Mouse (Mus musculus) heart, embryonic 15.5 days (tissue): ENCODE measurements around the gene Marc1. TPM values are rescaled to one million over a fixed set of nuclear protein-coding genes. Genes with fewer than 3 reads are reported as not detected.

ENCODE experiments used
- ATAC-seq: fragments of 200-750 bp; cut with Nextera tagmentation; replicated peaks from 2 replicates; pipeline ENCODE4 v1.8.0; 2017; ENCODE audit warnings: low read depth, moderate TSS enrichment; ENCODE audit not compliant: insufficient number of reproducible peaks, insufficient read depth, low FRiP score
- H3K27ac ChIP-seq: fragments of 300-500 bp; sonication (generic); 2 replicates; pipeline ENCODE4 v1.5.1; 2015; ENCODE audit warnings: mild to moderate bottlenecking, inconsistent platforms
- H3K27me3 ChIP-seq: fragments of 300-500 bp; sonication (generic); 2 replicates; pipeline ENCODE4 v1.6.1; 2015; ENCODE audit warnings: inconsistent platforms
- H3K36me3 ChIP-seq: fragments of 300-500 bp; sonication (generic); 2 replicates; pipeline ENCODE4 v1.6.1; 2015; ENCODE audit warnings: mild to moderate bottlenecking, inconsistent platforms
- H3K4me1 ChIP-seq: fragments of 300-500 bp; sonication (generic); replicated peaks from 2 replicates; pipeline ENCODE4 v1.6.1; 2015; ENCODE audit warnings: inconsistent platforms
- H3K4me2 ChIP-seq: fragments of 300-500 bp; sonication (generic); 2 replicates; pipeline ENCODE4 v1.6.1; 2015; ENCODE audit warnings: inconsistent platforms, mild to moderate bottlenecking, moderate library complexity
- H3K4me3 ChIP-seq: fragments of 300-500 bp; sonication (generic); 2 replicates; pipeline ENCODE4 v1.5.1; 2015; ENCODE audit warnings: mild to moderate bottlenecking, inconsistent platforms
- H3K9ac ChIP-seq: fragments of 300-500 bp; sonication (generic); 2 replicates; pipeline ENCODE4 v1.6.1; 2015; ENCODE audit warnings: mild to moderate bottlenecking, inconsistent platforms
- H3K9me3 ChIP-seq: fragments of 300-500 bp; sonication (generic); replicated peaks from 2 replicates; pipeline ENCODE4 v1.6.1; 2016; ENCODE audit warnings: inconsistent platforms
- WGBS: fragments of 180-500 bp; shearing (Covaris S2); methylation state at CpG from one replicate; pipeline ENCODE4 v1.1.7; 2015; ENCODE audit warnings: mixed read lengths; 5-methylcytosine and 5-hydroxymethylcytosine counted together
- polyA plus RNA-seq: library from polyadenylated mRNA; unstranded; fragments of >200 nt; fragmentation: Nextera tagmentation; extraction: Ambion mirVana; gene quantifications from 2 replicates; pipeline ENCODE4 v1.2.1, GENCODE M21; 2015

Marc1 gene
- polyA plus RNA-seq, 1 experiment from 2014 or later, result not detected

- no peak for ATAC-seq
- Histone ChIP-seq H3K36me3 (peaks cover 32% of the 10 kb centered on the region), H3K4me3 (no peak overlapping the region), H3K9ac (no peak overlapping the region), H3K4me2 (no peak overlapping the region), H3K4me1 (no peaks in the 10 kb centered on the region), H3K27me3 (no peaks in the 10 kb centered on the region), H3K27ac (no peak overlapping the region), H3K9me3 (no peaks in the 10 kb centered on the region)
- 81% methylated on average over 6 of the region's 6 CpGs for WGBS
Measured at GRCm38 (mm10) chr1:184817768-184818167, 6.7 kb upstream of the Marc1 start.

GRCm38 (mm10) chr1:184811716-184812250, 670 bp upstream of the Marc1 start:
- Histone ChIP-seq H3K36me3 (peaks cover 8% of the 10 kb centered on the region; the same call in 1 of the 2 replicates), H3K27me3 (peaks cover 34% of the 10 kb centered on the region), H3K4me1 (peaks cover 8% of the 10 kb centered on the region), H3K27ac (no peak overlapping the region), H3K4me3 (no peak overlapping the region), H3K9ac (no peak overlapping the region), H3K9me3 (no peaks in the 10 kb centered on the region), H3K4me2 (no peak overlapping the region)
- ATAC-seq, result no peak
- 71% methylated on average over 8 of the region's 8 CpGs for WGBS

GRCm38 (mm10) chr1:184809578-184810001, 1.5 kb downstream of the Marc1 start:
- Histone ChIP-seq H3K4me3 (no peak overlapping the region), H3K27me3 (peaks cover 34% of the 10 kb centered on the region), H3K4me1 (peaks cover 8% of the 10 kb centered on the region), H3K36me3 (peaks cover 8% of the 10 kb centered on the region; the same call in 1 of the 2 replicates), H3K4me2 (no peak overlapping the region), H3K27ac (no peak overlapping the region), H3K9ac (no peak overlapping the region), H3K9me3 (no peaks in the 10 kb centered on the region)
- 84% methylated on average over 6 of the region's 6 CpGs for WGBS
- ATAC-seq, result no peak

GRCm38 (mm10) chr1:184808418-184809012, 2.6 kb downstream of the Marc1 start:
- WGBS, result 84% methylated on average over 17 of the region's 17 CpGs
- ATAC-seq, result no peak
- peaks cover 34% of the 10 kb centered on the region for H3K27me3 ChIP-seq
- no peak overlapping the region for H3K9ac ChIP-seq
- H3K4me1 ChIP-seq, result peaks cover 8% of the 10 kb centered on the region
- no peak overlapping the region for H3K27ac ChIP-seq
- H3K4me2 ChIP-seq, result no peak overlapping the region
- no peaks in the 10 kb centered on the region for H3K9me3 ChIP-seq
- H3K4me3 ChIP-seq, result no peak overlapping the region
- peaks cover 8% of the 10 kb centered on the region; the same call in 1 of the 2 replicates for H3K36me3 ChIP-seq

- WGBS, result 66% methylated on average over 15 of the region's 15 CpGs
- H3K27me3 ChIP-seq, result peaks cover 34% of the 10 kb centered on the region
- H3K4me1 ChIP-seq, result peaks cover 8% of the 10 kb centered on the region
- H3K9ac ChIP-seq, result no peak overlapping the region
- no peak overlapping the region for H3K4me2 ChIP-seq
- no peak for ATAC-seq
- H3K4me3 ChIP-seq, result no peak overlapping the region
- H3K36me3 ChIP-seq, result peaks cover 5% of the 10 kb centered on the region; the same call in 1 of the 2 replicates
- no peaks in the 10 kb centered on the region for H3K9me3 ChIP-seq
- no peak overlapping the region for H3K27ac ChIP-seq
Measured at GRCm38 (mm10) chr1:184807627-184808417, 3.3 kb downstream of the Marc1 start.

GRCm38 (mm10) chr1:184807123-184807522, 4.0 kb downstream of the Marc1 start:
- ATAC-seq, result no peak
- Histone ChIP-seq H3K4me2 (no peak overlapping the region), H3K9ac (no peak overlapping the region), H3K36me3 (no peaks in the 10 kb centered on the region), H3K4me1 (peaks cover 8% of the 10 kb centered on the region), H3K9me3 (no peaks in the 10 kb centered on the region), H3K27me3 (peaks cover 30% of the 10 kb centered on the region), H3K4me3 (no peak overlapping the region), H3K27ac (no peak overlapping the region)
- WGBS, result 57% methylated on average over 7 of the region's 7 CpGs

GRCm38 (mm10) chr1:184805749-184806148, 5.4 kb downstream of the Marc1 start:
- no peaks in the 10 kb centered on the region for H3K9me3 ChIP-seq
- no peak overlapping the region for H3K9ac ChIP-seq
- H3K4me2 ChIP-seq, result no peak overlapping the region
- no peak overlapping the region for H3K27ac ChIP-seq
- ATAC-seq, result no peak
- 96% methylated on average over 4 of the region's 4 CpGs for WGBS
- no peaks in the 10 kb centered on the region for H3K36me3 ChIP-seq
- H3K27me3 ChIP-seq, result peaks cover 17% of the 10 kb centered on the region
- peaks cover 4% of the 10 kb centered on the region for H3K4me1 ChIP-seq
- no peak overlapping the region for H3K4me3 ChIP-seq

GRCm38 (mm10) chr1:184793163-184793876, 17.8 kb downstream of the Marc1 start:
- WGBS, result 20% methylated on average over 27 of the region's 27 CpGs
- Histone ChIP-seq H3K9me3 (no peaks in the 10 kb centered on the region), H3K27ac (no peak overlapping the region), H3K36me3 (no peaks in the 10 kb centered on the region), H3K27me3 (0 out of 2 replicates have a peak, but pooled peaks cover 3% of the 10 kb centered on the region), H3K4me3 (no peak overlapping the region), H3K4me1 (0 out of 2 replicates have a peak, but pooled peaks cover 3% of the 10 kb centered on the region), H3K9ac (no peak overlapping the region), H3K4me2 (peak overlapping the region; percentile 41)
- ATAC-seq, result no peak

GRCm38 (mm10) chr1:184791109-184791508, 20.0 kb downstream of the Marc1 start:
- H3K27me3 ChIP-seq, result 0 out of 2 replicates have a peak, but pooled peaks cover 3% of the 10 kb centered on the region
- no peak overlapping the region for H3K9ac ChIP-seq
- 0 out of 2 replicates have a peak, but pooled peaks cover 3% of the 10 kb centered on the region for H3K4me1 ChIP-seq
- no peaks in the 10 kb centered on the region for H3K9me3 ChIP-seq
- H3K36me3 ChIP-seq, result no peaks in the 10 kb centered on the region
- no peak overlapping the region for H3K4me2 ChIP-seq
- H3K27ac ChIP-seq, result no peak overlapping the region
- no peak overlapping the region for H3K4me3 ChIP-seq
- WGBS, result 7% methylated on average over 2 of the region's 2 CpGs
- no peak for ATAC-seq

GRCm38 (mm10) chr1:184786376-184787151, 24.5 kb downstream of the Marc1 start:
- Histone ChIP-seq H3K27me3 (no peaks in the 10 kb centered on the region), H3K9ac (no peak overlapping the region), H3K27ac (no peak overlapping the region), H3K4me2 (no peak overlapping the region), H3K4me3 (no peak overlapping the region), H3K4me1 (no peaks in the 10 kb centered on the region), H3K36me3 (no peaks in the 10 kb centered on the region), H3K9me3 (no peaks in the 10 kb centered on the region)
- ATAC-seq, result no peak
- 61% methylated on average over 13 of the region's 13 CpGs for WGBS
